Mouse (Mus musculus): Measurements from ENCODE around the gene Pde1b.

Pde1b gene

DNA sequence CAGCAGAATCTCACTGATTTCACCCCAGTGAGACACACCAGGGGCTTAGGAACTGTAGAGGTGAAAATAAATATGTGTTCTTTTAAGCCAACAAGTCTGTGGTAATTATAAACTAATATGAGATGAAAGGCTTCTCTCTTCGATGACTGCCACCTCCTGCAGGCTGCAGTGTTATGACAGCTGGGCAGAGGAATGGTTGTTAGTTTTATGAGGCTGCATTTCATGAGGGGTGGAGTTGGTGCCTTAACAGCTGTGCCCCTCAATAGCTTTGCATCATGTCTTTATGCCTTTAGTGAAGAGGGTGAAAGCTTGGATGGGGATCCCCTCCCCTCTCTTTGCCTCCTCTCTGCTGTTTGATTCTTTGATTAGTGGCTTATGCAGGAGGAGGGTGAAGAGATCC, 48.2 kb downstream of the Pde1b start:
- no peak for DNase-seq (ENCODE audit: low spot score)

DNA sequence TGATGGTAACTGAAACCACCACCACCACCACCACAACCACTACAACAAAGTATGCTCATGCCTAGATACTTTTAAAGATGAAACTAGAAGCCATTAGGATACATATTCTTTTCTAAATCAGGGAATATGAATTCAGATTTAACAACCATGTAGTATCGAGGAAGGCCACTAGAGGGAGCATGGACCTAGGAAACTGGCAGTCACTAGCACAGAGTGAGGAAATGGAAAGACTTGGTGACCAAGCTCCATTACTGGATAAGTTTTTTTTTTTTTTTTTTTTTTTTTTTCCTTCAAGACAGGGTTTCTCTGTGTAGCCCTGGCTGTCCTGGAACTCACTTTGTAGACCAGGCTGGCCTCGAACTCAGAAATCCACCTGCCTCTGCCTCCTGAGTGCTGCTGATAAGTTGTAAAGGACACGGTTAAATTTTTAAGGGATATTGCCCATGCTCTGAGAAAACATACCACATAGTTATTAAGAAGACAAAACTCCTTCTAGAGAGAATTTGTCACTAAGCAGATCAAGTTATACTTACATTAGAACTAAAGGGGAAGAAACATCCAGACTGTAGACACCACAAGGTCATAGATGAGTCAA, 49.4 kb downstream of the Pde1b start:
- DNase-seq (ENCODE audit: low spot score) = no peak

DNA sequence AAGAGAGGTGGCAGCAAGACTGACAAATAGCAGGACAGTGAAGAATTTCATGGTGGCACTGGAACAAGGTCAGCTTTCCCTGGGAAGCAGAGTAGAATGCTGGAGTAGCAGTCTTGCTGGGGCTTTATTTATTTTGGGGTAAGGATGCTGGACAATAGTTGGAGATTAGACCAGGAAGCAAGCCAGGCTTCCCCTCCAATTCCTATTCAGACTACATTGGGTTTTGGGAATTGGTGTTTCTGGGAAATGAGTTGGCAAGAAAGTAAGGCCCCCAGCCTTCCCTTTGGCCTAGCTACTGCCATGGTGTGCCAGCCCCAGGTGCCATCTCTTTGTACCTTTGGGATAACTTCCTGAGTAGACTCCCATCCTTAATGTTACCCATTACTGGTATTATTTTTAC, 62.1 kb downstream of the Pde1b start, which contains the start of gene Glycam1:
Gene Glycam1 (minus strand): TSS at position 101 of the 400 bp plus-strand sequence.
- DNase-seq (ENCODE audit: low spot score) = no peak
